Mouse (Mus musculus) forebrain, embryonic 15.5 days (tissue): ENCODE measurements around the gene Ugt1a9. TPM values are rescaled to one million over a fixed set of nuclear protein-coding genes. Genes with fewer than 3 reads are reported as not detected.

Source experiments
- ATAC-seq: fragments of 200-750 bp; cut with Nextera tagmentation; replicated peaks from 2 replicates; pipeline ENCODE4 v1.8.0; 2017; ENCODE audit warnings: mild to moderate bottlenecking, moderate TSS enrichment, moderate library complexity
- H3K27ac ChIP-seq: fragments of 300-500 bp; sonication (generic); replicated peaks from 2 replicates; pipeline ENCODE4 v1.5.1; 2015; ENCODE audit warnings: mild to moderate bottlenecking, inconsistent platforms
- H3K27me3 ChIP-seq: fragments of 300-500 bp; sonication (generic); 2 replicates; pipeline ENCODE4 v1.6.1; 2015; ENCODE audit warnings: inconsistent platforms
- H3K36me3 ChIP-seq: fragments of 300-500 bp; sonication (generic); 2 replicates; pipeline ENCODE4 v1.6.1; 2015; ENCODE audit warnings: mild to moderate bottlenecking, inconsistent platforms
- H3K4me1 ChIP-seq: fragments of 300-500 bp; sonication (generic); 2 replicates; pipeline ENCODE4 v1.6.1; 2015; ENCODE audit warnings: inconsistent platforms
- H3K4me2 ChIP-seq: fragments of 300-500 bp; sonication (generic); replicated peaks from 2 replicates; pipeline ENCODE4 v1.6.1; 2015; ENCODE audit warnings: mild to moderate bottlenecking, inconsistent platforms
- H3K4me3 ChIP-seq: fragments of 300-500 bp; sonication (generic); 2 replicates; pipeline ENCODE4 v1.5.1; 2015; ENCODE audit warnings: mild to moderate bottlenecking, inconsistent platforms
- H3K9ac ChIP-seq: fragments of 300-500 bp; sonication (generic); replicated peaks from 2 replicates; pipeline ENCODE4 v1.6.1; 2015; ENCODE audit warnings: mild to moderate bottlenecking, inconsistent platforms
- H3K9me3 ChIP-seq: fragments of 300-500 bp; sonication (generic); 2 replicates; pipeline ENCODE4 v1.6.1; 2016; ENCODE audit warnings: inconsistent platforms
- WGBS: fragments of 180-500 bp; shearing (Covaris S2); methylation state at CpG from one replicate; pipeline ENCODE4 v1.1.7; 2015; ENCODE audit warnings: mixed read lengths; 5-methylcytosine and 5-hydroxymethylcytosine counted together
- polyA plus RNA-seq: library from polyadenylated mRNA; unstranded; fragments of >200 nt; fragmentation: Nextera tagmentation; extraction: Ambion mirVana; gene quantifications from 2 replicates; pipeline ENCODE4 v1.2.1, GENCODE M21; 2015

Ugt1a9 gene
- polyA plus RNA-seq, 1 experiment from 2014 or later = not detected

- Histone ChIP-seq H3K27ac (no peak within 1 kb of the TSS), H3K27me3 (no peaks in the 10 kb centered on the region), H3K4me3 (no peak within 1 kb of the TSS), H3K9me3 (no peaks in the 10 kb centered on the region), H3K4me2 (no peak within 1 kb of the TSS), H3K9ac (no peak within 1 kb of the TSS), H3K4me1 (peaks cover 6% of the 10 kb centered on the region; the same call in 1 of the 2 replicates), H3K36me3 (0 out of 2 replicates have a peak, but pooled peaks cover 3% of the 10 kb centered on the region)
- no peak for ATAC-seq
- WGBS = 84% methylated on average over 7 of the region's 7 CpGs
Observed at GRCm38 (mm10) chr1:88200456-88200855, 129.9 kb downstream of the Ugt1a9 start, which contains the start of gene Ugt1a2. Ugt1a2 (plus strand) TSS chr1:88200601.

GRCm38 (mm10) chr1:88205294-88205922 is 134.8 kb downstream of the Ugt1a9 start, which contains the start of gene Dnajb3:
Dnajb3 (minus strand) TSS chr1:88205782.
- H3K9ac ChIP-seq = peak within 1 kb of the TSS; percentile 64
- 5% methylated on average over 59 of the region's 62 CpGs for WGBS
- peak within 1 kb of the TSS; percentile 92 for H3K4me2 ChIP-seq
- H3K9me3 ChIP-seq = no peaks in the 10 kb centered on the region
- no peaks in the 10 kb centered on the region for H3K27me3 ChIP-seq
- peaks cover 10% of the 10 kb centered on the region for H3K4me1 ChIP-seq
- H3K27ac ChIP-seq = peak within 1 kb of the TSS; percentile 58; the same call in 1 of the 2 replicates
- peak within 1 kb of the TSS; percentile 66 for H3K4me3 ChIP-seq
- 0 out of 2 replicates have a peak, but pooled peaks cover 3% of the 10 kb centered on the region for H3K36me3 ChIP-seq
- ATAC-seq = peak; percentile 100

- Histone ChIP-seq H3K9ac (no peak overlapping the region), H3K4me1 (peaks cover 10% of the 10 kb centered on the region), H3K36me3 (0 out of 2 replicates have a peak, but pooled peaks cover 3% of the 10 kb centered on the region), H3K27me3 (no peaks in the 10 kb centered on the region), H3K27ac (no peak overlapping the region), H3K9me3 (peaks cover 7% of the 10 kb centered on the region), H3K4me2 (no peak overlapping the region), H3K4me3 (no peak overlapping the region)
- 80% methylated on average over 2 of the region's 2 CpGs for WGBS
- no peak for ATAC-seq
Observed at GRCm38 (mm10) chr1:88206843-88207479, 136.4 kb downstream of the Ugt1a9 start.

GRCm38 (mm10) chr1:88211812-88212211 is 141.2 kb downstream of the Ugt1a9 start, which contains the start of gene Ugt1a1:
Ugt1a1 (plus strand) TSS chr1:88211959.
- Histone ChIP-seq H3K27me3 (no peaks in the 10 kb centered on the region), H3K27ac (no peak within 1 kb of the TSS), H3K4me3 (no peak within 1 kb of the TSS), H3K4me2 (no peak within 1 kb of the TSS), H3K4me1 (no peaks in the 10 kb centered on the region), H3K9ac (no peak within 1 kb of the TSS), H3K9me3 (peaks cover 51% of the 10 kb centered on the region), H3K36me3 (no peaks in the 10 kb centered on the region)
- WGBS = 70% methylated on average over 8 of the region's 8 CpGs
- no peak for ATAC-seq

GRCm38 (mm10) chr1:88212341-88213045 is 141.9 kb downstream of the Ugt1a9 start:
- Histone ChIP-seq H3K9ac (no peak overlapping the region), H3K4me3 (no peak overlapping the region), H3K36me3 (no peaks in the 10 kb centered on the region), H3K9me3 (peaks cover 58% of the 10 kb centered on the region), H3K27ac (no peak overlapping the region), H3K4me1 (no peaks in the 10 kb centered on the region), H3K27me3 (no peaks in the 10 kb centered on the region), H3K4me2 (no peak overlapping the region)
- 62% methylated on average over 8 of the region's 8 CpGs for WGBS
- peak; percentile 11; the same call in 1 of the 2 replicates for ATAC-seq

- Histone ChIP-seq H3K4me2 (no peak overlapping the region), H3K9me3 (peaks cover 60% of the 10 kb centered on the region), H3K27me3 (no peaks in the 10 kb centered on the region), H3K36me3 (no peaks in the 10 kb centered on the region), H3K27ac (no peak overlapping the region), H3K4me1 (no peaks in the 10 kb centered on the region), H3K4me3 (no peak overlapping the region), H3K9ac (no peak overlapping the region)
- 79% methylated on average over 1 of the region's 1 CpGs for WGBS
- ATAC-seq = no peak
Observed at GRCm38 (mm10) chr1:88213061-88213460, 142.5 kb downstream of the Ugt1a9 start.

- Histone ChIP-seq H3K9ac (no peak overlapping the region), H3K4me2 (no peak overlapping the region), H3K27ac (no peak overlapping the region), H3K36me3 (no peaks in the 10 kb centered on the region), H3K27me3 (no peaks in the 10 kb centered on the region), H3K9me3 (peaks cover 60% of the 10 kb centered on the region), H3K4me1 (no peaks in the 10 kb centered on the region), H3K4me3 (no peak overlapping the region)
- 84% methylated on average over 2 of the region's 2 CpGs for WGBS
- 0 out of 2 replicates have a peak, but pooled peaks have one; percentile 15 for ATAC-seq
Observed at GRCm38 (mm10) chr1:88213766-88214461, 143.3 kb downstream of the Ugt1a9 start.

GRCm38 (mm10) chr1:88214462-88214952 is 143.9 kb downstream of the Ugt1a9 start:
- ATAC-seq = peak; percentile 12; the same call in 1 of the 2 replicates
- Histone ChIP-seq H3K4me1 (no peaks in the 10 kb centered on the region), H3K27ac (no peak overlapping the region), H3K27me3 (no peaks in the 10 kb centered on the region), H3K9ac (no peak overlapping the region), H3K9me3 (peaks cover 60% of the 10 kb centered on the region), H3K4me3 (no peak overlapping the region), H3K36me3 (no peaks in the 10 kb centered on the region), H3K4me2 (no peak overlapping the region)
- WGBS = 80% methylated on average over 2 of the region's 2 CpGs

- H3K9me3 ChIP-seq = peaks cover 60% of the 10 kb centered on the region
- no peak overlapping the region for H3K27ac ChIP-seq
- ATAC-seq = no peak
- no peak overlapping the region for H3K9ac ChIP-seq
- no peaks in the 10 kb centered on the region for H3K4me1 ChIP-seq
- no peak overlapping the region for H3K4me3 ChIP-seq
- no peaks in the 10 kb centered on the region for H3K27me3 ChIP-seq
- no peak overlapping the region for H3K4me2 ChIP-seq
- no peaks in the 10 kb centered on the region for H3K36me3 ChIP-seq
- 69% methylated on average over 10 of the region's 10 CpGs for WGBS
Observed at GRCm38 (mm10) chr1:88215466-88216380, 145.1 kb downstream of the Ugt1a9 start.

GRCm38 (mm10) chr1:88216551-88216950 is 146.0 kb downstream of the Ugt1a9 start:
- Histone ChIP-seq H3K27me3 (no peaks in the 10 kb centered on the region), H3K36me3 (no peaks in the 10 kb centered on the region), H3K9ac (no peak overlapping the region), H3K27ac (no peak overlapping the region), H3K4me1 (no peaks in the 10 kb centered on the region), H3K4me2 (no peak overlapping the region), H3K9me3 (peaks cover 56% of the 10 kb centered on the region), H3K4me3 (no peak overlapping the region)
- 63% methylated on average over 2 of the region's 2 CpGs for WGBS
- ATAC-seq = no peak

GRCm38 (mm10) chr1:88217144-88217543 is 146.5 kb downstream of the Ugt1a9 start:
- no peak for ATAC-seq
- Histone ChIP-seq H3K27ac (no peak overlapping the region), H3K4me1 (no peaks in the 10 kb centered on the region), H3K36me3 (no peaks in the 10 kb centered on the region), H3K9me3 (peaks cover 51% of the 10 kb centered on the region), H3K27me3 (no peaks in the 10 kb centered on the region), H3K4me2 (no peak overlapping the region), H3K4me3 (no peak overlapping the region), H3K9ac (no peak overlapping the region)
- WGBS = 67% methylated on average over 2 of the region's 2 CpGs
